Mouse (Mus musculus): ENCODE data around the gene Ank3. TPM values are rescaled to one million over a fixed set of nuclear protein-coding genes. Genes with fewer than 3 reads are reported as not detected.
A peak's percentile ranks its signal among the peaks of the same experiment; 100 is the strongest.

The Ank3 gene
- polyA plus RNA-seq, 1 experiment, result 183 TPM

DNA sequence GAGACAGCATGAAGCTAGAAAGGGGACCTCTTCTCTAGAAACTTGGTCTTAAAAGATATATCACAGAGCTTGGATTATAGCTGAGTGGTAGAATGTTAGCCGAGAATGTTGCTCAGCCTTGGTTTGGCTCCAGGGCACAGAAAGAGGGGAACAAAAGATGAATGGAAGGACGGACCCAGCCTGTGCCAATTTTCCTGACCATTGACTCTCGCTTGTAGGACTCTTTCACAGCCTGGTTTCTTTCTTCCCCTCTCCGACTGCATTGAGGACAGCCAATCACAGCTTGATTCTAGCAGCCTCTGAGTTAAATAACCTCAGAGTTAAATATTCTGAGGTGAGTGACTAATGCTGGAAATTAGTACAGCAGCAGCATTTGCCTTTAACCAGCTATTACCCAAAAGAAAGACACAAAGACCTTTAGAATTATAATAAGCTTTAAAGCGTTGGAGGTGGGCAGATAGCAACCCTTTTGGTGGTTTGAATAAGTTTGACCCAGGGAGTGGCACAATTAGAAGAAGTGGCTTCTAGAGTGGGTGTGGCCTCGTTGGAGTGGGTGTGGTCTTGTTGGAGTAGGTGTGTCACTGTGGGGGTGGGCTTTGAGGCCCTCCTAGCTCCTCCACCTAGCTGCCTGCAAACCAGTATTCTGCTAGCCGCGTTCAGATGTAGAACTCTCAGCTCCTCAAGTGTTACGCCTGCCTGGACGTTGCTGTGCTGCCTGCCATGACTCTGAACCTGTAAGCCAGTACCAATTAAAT, 24.6 kb upstream of the Ank3 start:
- DNase-seq (ENCODE audit: low read depth), result peak; percentile 62
- TF ChIP-seq CTCF (IDR thresholded peaks at IDR 0.05; ENCODE audit: borderline replicate concordance, extremely low read depth, insufficient read depth, insufficient read length) (no peak), POLR2A (IDR thresholded peaks at IDR 0.05; ENCODE audit: borderline replicate concordance, extremely low read depth, insufficient read depth, insufficient read length, poor library complexity, severe bottlenecking) (no peak)

GRCm38 (mm10) chr10:69375154-69375553, 23.4 kb upstream of the Ank3 start:
- no peak for DNase-seq (ENCODE audit: low read depth)
- TF ChIP-seq POLR2A (IDR thresholded peaks at IDR 0.05; ENCODE audit: borderline replicate concordance, extremely low read depth, insufficient read depth, insufficient read length, poor library complexity, severe bottlenecking) (no peak), CTCF (IDR thresholded peaks at IDR 0.05; ENCODE audit: borderline replicate concordance, extremely low read depth, insufficient read depth, insufficient read length) (0 out of 2 replicates have a peak, but pooled peaks have one; percentile 34)

DNA sequence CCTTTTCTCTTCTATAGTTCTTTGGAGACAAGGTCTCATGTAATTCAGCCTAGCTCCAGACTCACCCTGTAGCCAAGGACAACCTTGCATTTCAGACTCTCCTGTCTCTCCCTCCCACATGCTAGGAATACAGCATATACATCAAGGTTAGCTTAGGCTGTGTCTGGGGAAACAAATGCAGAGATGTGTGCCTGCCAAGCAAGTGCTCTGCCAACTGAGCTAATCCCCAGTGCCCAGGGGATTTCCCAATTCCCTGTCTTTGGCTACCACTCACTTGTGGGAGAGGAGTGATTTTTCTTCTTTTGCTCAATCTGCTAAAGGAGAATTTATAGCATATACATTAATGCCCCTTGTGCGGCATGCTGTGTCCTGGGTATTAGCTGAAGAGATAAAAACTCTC, 15.4 kb upstream of the Ank3 start:
- TF ChIP-seq POLR2A (IDR thresholded peaks at IDR 0.05; ENCODE audit: borderline replicate concordance, extremely low read depth, insufficient read depth, insufficient read length, poor library complexity, severe bottlenecking), result no peak
- no peak for TF ChIP-seq CTCF (IDR thresholded peaks at IDR 0.05; ENCODE audit: borderline replicate concordance, extremely low read depth, insufficient read depth, insufficient read length)
- DNase-seq (ENCODE audit: low read depth), result peak; percentile 55

DNA sequence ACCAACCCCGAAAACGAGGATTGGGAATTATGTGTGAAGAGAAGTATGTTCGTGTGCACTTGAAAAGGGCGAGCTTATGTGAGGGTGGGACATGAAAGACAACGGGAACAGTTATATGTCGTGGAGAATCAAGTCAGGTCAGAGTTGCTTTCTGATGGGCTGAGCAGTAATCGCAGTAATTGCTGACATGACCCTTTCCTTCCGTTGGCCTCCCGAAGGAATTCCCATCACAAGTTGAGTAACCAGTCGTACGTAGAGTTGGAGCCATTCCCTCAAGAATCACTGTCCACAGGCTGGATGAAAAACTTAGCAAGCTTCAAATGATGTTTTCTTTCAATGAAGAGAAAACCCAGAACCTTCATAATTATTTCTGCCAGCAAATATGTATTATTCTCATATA, 13.9 kb upstream of the Ank3 start:
- TF ChIP-seq CTCF (IDR thresholded peaks at IDR 0.05; ENCODE audit: borderline replicate concordance, extremely low read depth, insufficient read depth, insufficient read length) (no peak), POLR2A (IDR thresholded peaks at IDR 0.05; ENCODE audit: borderline replicate concordance, extremely low read depth, insufficient read depth, insufficient read length, poor library complexity, severe bottlenecking) (no peak)
- no peak for DNase-seq (ENCODE audit: low read depth)

DNA sequence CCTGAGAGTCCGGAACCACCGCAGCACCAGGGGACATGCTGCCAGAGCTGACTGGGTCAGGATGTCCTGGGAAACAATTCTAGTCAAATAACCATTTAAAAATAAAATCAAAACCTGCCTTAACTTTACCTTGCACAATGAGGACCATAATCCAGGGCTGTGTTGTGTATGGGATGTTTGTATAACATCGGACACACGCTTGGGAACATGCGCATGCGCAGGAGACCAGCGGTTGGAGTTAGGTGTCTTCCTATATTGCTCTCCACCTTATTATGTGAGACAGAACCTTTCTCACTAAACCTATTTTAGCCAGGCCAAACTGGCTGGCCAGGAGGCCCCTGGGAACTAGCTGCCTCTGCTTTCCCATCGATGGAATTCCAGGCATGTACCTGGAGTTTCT, 13.4 kb upstream of the Ank3 start:
- TF ChIP-seq CTCF (IDR thresholded peaks at IDR 0.05; ENCODE audit: borderline replicate concordance, extremely low read depth, insufficient read depth, insufficient read length), result no peak
- no peak for TF ChIP-seq POLR2A (IDR thresholded peaks at IDR 0.05; ENCODE audit: borderline replicate concordance, extremely low read depth, insufficient read depth, insufficient read length, poor library complexity, severe bottlenecking)
- no peak for DNase-seq (ENCODE audit: low read depth)

DNA sequence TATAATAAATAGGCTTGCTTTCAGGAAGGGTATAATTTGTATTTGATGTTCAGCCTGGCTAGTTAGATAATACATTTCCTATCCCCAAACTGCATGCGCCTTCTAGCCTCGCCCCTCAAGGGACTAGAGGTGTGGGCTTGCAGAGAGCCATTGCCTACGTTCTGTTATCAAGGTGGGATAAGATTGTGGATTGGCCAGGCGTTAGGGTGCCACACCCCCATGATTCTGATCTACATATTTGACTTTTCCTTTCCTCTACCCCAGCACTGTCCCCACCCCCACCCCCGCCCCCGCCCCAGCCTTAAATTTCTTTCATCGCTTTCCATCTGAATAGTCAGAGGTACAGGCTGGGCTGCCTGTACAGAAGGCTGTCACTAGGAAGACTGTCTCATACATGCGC, 11.8 kb upstream of the Ank3 start:
- DNase-seq (ENCODE audit: low read depth), result no peak
- no peak for TF ChIP-seq POLR2A (IDR thresholded peaks at IDR 0.05; ENCODE audit: borderline replicate concordance, extremely low read depth, insufficient read depth, insufficient read length, poor library complexity, severe bottlenecking)
- TF ChIP-seq CTCF (IDR thresholded peaks at IDR 0.05; ENCODE audit: borderline replicate concordance, extremely low read depth, insufficient read depth, insufficient read length), result no peak

GRCm38 (mm10) chr10:69389511-69389910, 9.1 kb upstream of the Ank3 start:
- DNase-seq (ENCODE audit: low read depth), result no peak
- TF ChIP-seq CTCF (IDR thresholded peaks at IDR 0.05; ENCODE audit: borderline replicate concordance, extremely low read depth, insufficient read depth, insufficient read length) (no peak), POLR2A (IDR thresholded peaks at IDR 0.05; ENCODE audit: borderline replicate concordance, extremely low read depth, insufficient read depth, insufficient read length, poor library complexity, severe bottlenecking) (no peak)

- peak; percentile 19 for DNase-seq (ENCODE audit: low read depth)
- TF ChIP-seq CTCF (IDR thresholded peaks at IDR 0.05; ENCODE audit: borderline replicate concordance, extremely low read depth, insufficient read depth, insufficient read length) (no peak), POLR2A (IDR thresholded peaks at IDR 0.05; ENCODE audit: borderline replicate concordance, extremely low read depth, insufficient read depth, insufficient read length, poor library complexity, severe bottlenecking) (no peak)
Measured at GRCm38 (mm10) chr10:69398197-69398762, 293 bp upstream of the Ank3 start.

- TF ChIP-seq CTCF (IDR thresholded peaks at IDR 0.05; ENCODE audit: borderline replicate concordance, extremely low read depth, insufficient read depth, insufficient read length), result no peak
- TF ChIP-seq POLR2A (IDR thresholded peaks at IDR 0.05; ENCODE audit: borderline replicate concordance, extremely low read depth, insufficient read depth, insufficient read length, poor library complexity, severe bottlenecking), result no peak
- DNase-seq (ENCODE audit: low read depth), result peak; percentile 49
Measured at GRCm38 (mm10) chr10:69399814-69400385, 1.3 kb downstream of the Ank3 start.

DNA sequence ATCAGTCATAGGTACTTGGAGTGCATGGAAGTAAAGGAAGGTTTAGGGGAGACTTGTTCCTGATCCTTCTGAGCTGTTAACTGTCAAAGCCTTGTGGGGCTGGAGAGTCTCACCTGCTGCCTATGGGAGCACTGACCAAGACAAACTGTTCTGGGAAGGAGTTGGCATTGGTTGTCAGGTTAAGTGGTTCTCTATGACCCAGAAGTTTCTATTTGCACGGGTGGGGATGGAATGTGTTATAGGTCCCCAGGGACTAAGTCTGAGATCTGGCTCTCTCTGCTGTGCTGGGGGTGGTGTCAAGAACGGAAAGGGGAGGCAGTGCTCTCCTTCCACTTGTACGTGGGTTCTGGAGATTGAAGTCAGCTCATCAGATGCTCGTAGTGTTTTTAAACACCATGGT, 6.9 kb downstream of the Ank3 start:
- DNase-seq (ENCODE audit: low read depth), result no peak
- TF ChIP-seq POLR2A (IDR thresholded peaks at IDR 0.05; ENCODE audit: borderline replicate concordance, extremely low read depth, insufficient read depth, insufficient read length, poor library complexity, severe bottlenecking) (no peak), CTCF (IDR thresholded peaks at IDR 0.05; ENCODE audit: borderline replicate concordance, extremely low read depth, insufficient read depth, insufficient read length) (no peak)

GRCm38 (mm10) chr10:69414888-69415287, 16.3 kb downstream of the Ank3 start:
- DNase-seq (ENCODE audit: low read depth), result no peak
- TF ChIP-seq CTCF (IDR thresholded peaks at IDR 0.05; ENCODE audit: borderline replicate concordance, extremely low read depth, insufficient read depth, insufficient read length) (no peak), POLR2A (IDR thresholded peaks at IDR 0.05; ENCODE audit: borderline replicate concordance, extremely low read depth, insufficient read depth, insufficient read length, poor library complexity, severe bottlenecking) (no peak)

All from brain, embryonic 14.5 days (tissue).